Mouse (Mus musculus): ENCODE data around the gene Tbc1d14. TPM values are rescaled to one million over a fixed set of nuclear protein-coding genes. Genes with fewer than 3 reads are reported as not detected.

The Tbc1d14 gene
- polyA plus RNA-seq, 1 experiment, result 30.0 TPM

GRCm38 (mm10) chr5:36581259-36581923, 11.7 kb downstream of the Tbc1d14 start:
- 3% methylated on average over 39 of the region's 40 CpGs for WGBS
- no peak for DNase-seq (ENCODE audit: low read depth, low spot score)

- WGBS, result 72% methylated on average over 7 of the region's 7 CpGs
Measured at GRCm38 (mm10) chr5:36579967-36580366, 13.1 kb downstream of the Tbc1d14 start.

GRCm38 (mm10) chr5:36578982-36579381, 14.1 kb downstream of the Tbc1d14 start:
- no peak for DNase-seq (ENCODE audit: low read depth, low spot score)
- WGBS, result 63% methylated on average over 2 of the region's 2 CpGs

More at GRCm38 (mm10) chr5:36579967-36580366, 13.1 kb downstream of the Tbc1d14 start:
- no peak for DNase-seq (ENCODE audit: low read depth, low spot score)

- no peak for DNase-seq (ENCODE audit: low read depth, low spot score)
- 91% methylated on average over 3 of the region's 3 CpGs for WGBS
Measured at GRCm38 (mm10) chr5:36576457-36576856, 16.6 kb downstream of the Tbc1d14 start.

DNA sequence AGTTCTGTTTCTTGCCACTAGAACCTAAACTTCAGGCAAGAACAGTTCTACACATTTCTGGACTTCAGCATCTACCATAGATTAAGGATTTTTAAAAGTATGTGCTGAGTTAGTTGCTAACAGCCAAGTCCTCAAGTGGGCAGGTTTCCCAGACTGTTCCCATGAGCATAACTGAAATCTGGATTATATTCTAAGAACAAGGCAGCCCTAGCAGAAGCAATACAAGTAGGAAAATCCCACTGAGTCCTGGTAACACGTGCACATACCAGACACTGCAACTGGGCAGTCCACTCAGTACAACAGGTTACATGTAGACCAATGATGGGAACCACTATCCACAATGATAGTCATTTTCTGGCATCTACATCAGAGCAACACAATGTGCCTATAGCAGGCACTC, 17.3 kb downstream of the Tbc1d14 start:
- 54% methylated on average over 1 of the region's 1 CpGs for WGBS
- no peak for DNase-seq (ENCODE audit: low read depth, low spot score)

GRCm38 (mm10) chr5:36575227-36575626, 17.8 kb downstream of the Tbc1d14 start:
- WGBS, result 46% methylated on average over 3 of the region's 3 CpGs
- DNase-seq (ENCODE audit: low read depth, low spot score), result no peak

- DNase-seq (ENCODE audit: low read depth, low spot score), result no peak
- 11% methylated on average over 8 of the region's 8 CpGs for WGBS
Measured at GRCm38 (mm10) chr5:36574147-36574870, 18.8 kb downstream of the Tbc1d14 start.

DNA sequence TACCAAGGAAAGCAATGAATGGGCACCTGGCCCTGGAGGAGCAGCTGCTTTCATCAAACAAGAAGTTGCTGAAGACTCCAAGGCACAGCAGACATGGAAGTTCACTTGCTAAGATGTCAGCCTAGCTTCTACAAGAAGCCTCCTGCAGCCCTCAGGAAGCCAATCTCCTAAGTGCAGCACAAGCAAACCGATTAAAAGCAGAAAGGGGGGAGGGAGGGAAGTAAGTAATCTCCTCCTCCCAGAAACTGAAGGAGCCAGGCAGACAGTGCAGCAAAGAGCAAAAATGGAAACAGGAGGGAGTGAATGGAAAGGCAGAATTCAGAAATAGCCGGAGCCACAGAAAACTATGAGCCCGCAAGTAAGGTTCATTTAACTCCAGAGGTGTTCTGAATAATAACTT, 19.7 kb downstream of the Tbc1d14 start:
- WGBS, result 56% methylated on average over 3 of the region's 3 CpGs

GRCm38 (mm10) chr5:36571371-36571770, 21.7 kb downstream of the Tbc1d14 start:
- no peak for DNase-seq (ENCODE audit: low read depth, low spot score)
- 93% methylated on average over 16 of the region's 16 CpGs for WGBS

More for the DNA sequence above, 19.7 kb downstream of the Tbc1d14 start:
- no peak for DNase-seq (ENCODE audit: low read depth, low spot score)

- no peak for DNase-seq (ENCODE audit: low read depth, low spot score)
- WGBS, result 78% methylated on average over 4 of the region's 4 CpGs
Measured at GRCm38 (mm10) chr5:36570546-36571245, 22.4 kb downstream of the Tbc1d14 start.

DNA sequence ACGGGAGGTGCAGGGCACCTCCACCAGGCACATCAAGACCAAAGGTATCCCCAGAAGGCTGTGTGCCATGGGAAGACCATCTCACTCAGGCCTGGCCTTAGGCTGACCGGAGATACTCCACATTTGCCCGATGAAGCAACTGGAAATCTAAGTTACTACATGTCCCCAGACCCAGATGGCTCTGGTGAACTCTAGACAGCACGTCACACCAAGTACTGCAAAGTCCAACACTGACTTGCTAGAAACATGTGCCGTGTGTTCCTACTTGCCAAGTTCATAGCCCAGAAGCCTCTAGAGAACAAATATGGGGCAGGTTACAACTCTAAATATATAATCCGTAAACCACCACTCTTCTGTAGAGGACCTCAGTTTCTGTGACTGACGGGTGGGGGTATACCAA, 23.0 kb downstream of the Tbc1d14 start:
- no peak for DNase-seq (ENCODE audit: low read depth, low spot score)
- 88% methylated on average over 7 of the region's 7 CpGs for WGBS

DNA sequence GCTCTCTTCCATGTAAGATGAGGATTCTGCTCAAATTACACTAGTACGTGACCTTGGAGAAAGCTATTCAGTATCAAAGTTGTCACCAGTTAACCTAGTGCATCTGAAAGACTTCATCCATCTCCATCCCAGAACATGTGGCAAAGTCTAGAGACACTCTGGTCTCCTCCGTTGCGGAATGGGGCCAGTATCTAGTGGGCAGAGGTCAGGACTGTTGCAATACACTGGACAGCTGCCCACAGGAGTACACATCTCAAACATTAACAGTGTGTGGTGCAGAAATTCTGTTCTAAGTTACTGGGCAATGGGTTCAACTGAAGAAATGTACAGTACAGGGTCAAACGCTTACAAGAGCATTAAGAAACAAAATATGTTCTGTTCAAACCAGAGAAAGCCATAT, 25.0 kb downstream of the Tbc1d14 start:
- 80% methylated on average over 4 of the region's 4 CpGs for WGBS
- no peak for DNase-seq (ENCODE audit: low read depth, low spot score)

GRCm38 (mm10) chr5:36567627-36568026, 25.4 kb downstream of the Tbc1d14 start:
- 46% methylated on average over 2 of the region's 2 CpGs for WGBS
- no peak for DNase-seq (ENCODE audit: low read depth, low spot score)

DNA sequence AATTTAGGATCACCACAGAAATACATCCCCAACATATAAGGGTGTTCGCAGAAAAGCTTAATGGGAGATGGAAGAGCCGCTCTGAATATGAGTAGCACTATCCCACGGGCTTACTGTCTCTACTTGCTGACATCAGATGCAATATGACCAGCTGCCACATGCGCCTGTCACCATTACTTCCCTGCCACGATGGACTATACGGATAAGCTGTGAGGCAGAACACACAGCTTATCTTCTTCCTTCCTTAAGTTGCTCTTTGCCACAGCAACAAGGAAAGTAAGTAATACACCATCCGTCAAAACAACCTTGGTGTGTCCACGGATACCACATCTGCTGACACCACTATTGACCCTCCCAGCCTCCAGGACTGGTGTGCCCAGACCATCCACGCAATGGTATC, 28.5 kb downstream of the Tbc1d14 start:
- 83% methylated on average over 9 of the region's 9 CpGs for WGBS
- no peak for DNase-seq (ENCODE audit: low read depth, low spot score)

GRCm38 (mm10) chr5:36563741-36564140, 29.3 kb downstream of the Tbc1d14 start:
- DNase-seq (ENCODE audit: low read depth, low spot score), result no peak
- 86% methylated on average over 6 of the region's 6 CpGs for WGBS

- no peak for DNase-seq (ENCODE audit: low read depth, low spot score)
- WGBS, result 81% methylated on average over 10 of the region's 10 CpGs
Measured at GRCm38 (mm10) chr5:36562791-36563445, 30.2 kb downstream of the Tbc1d14 start.

- WGBS, result 90% methylated on average over 4 of the region's 4 CpGs
- DNase-seq (ENCODE audit: low read depth, low spot score), result no peak
Measured at GRCm38 (mm10) chr5:36561509-36561908, 31.6 kb downstream of the Tbc1d14 start.

DNA sequence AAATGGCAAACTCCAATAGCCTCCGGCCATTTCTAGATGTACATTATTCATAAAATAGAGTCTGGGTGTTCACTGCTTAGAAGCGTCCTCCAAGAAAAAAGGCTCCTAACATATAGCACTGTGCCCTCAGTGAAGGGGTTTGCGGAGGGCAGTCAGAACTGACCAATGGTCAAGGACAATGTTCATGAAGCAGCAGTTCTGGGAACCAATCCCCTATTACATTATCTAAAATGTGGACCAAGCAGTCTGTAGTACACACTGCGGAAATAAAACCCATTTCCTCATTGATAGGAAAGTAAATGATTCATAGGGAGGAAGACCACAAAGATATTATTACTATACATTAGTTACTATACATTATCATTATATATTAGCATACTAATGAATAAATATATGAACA, 32.6 kb downstream of the Tbc1d14 start:
- no peak for DNase-seq (ENCODE audit: low read depth, low spot score)
- WGBS, result 45% methylated on average over 4 of the region's 4 CpGs

- DNase-seq (ENCODE audit: low read depth, low spot score), result no peak
- 25% methylated on average over 6 of the region's 6 CpGs for WGBS
Measured at GRCm38 (mm10) chr5:36559510-36560235, 33.4 kb downstream of the Tbc1d14 start.
